Mouse (Mus musculus) thymus, adult 2 months (tissue): ENCODE results near the gene Gcm1.

Experiments
- CTCF ChIP-seq: fragments of 200-500 bp; IDR thresholded peaks from 2 replicates; pipeline ENCODE4 v1.5.1; 2012; ENCODE audit warnings: mild to moderate bottlenecking, control low read depth, low read length, moderate library complexity, borderline replicate concordance; ENCODE audit not compliant: control insufficient read depth, poor library complexity, insufficient read depth; ENCODE audit errors: extremely low read depth
- POLR2A ChIP-seq: fragments of 200-500 bp; IDR thresholded peaks from 2 replicates; pipeline ENCODE4 v1.6.1; 2012; ENCODE audit warnings: mild to moderate bottlenecking, low read length, control low read depth, moderate library complexity; ENCODE audit not compliant: control insufficient read depth, poor library complexity, insufficient read depth; ENCODE audit errors: extremely low read depth

- TF ChIP-seq CTCF (no peak), POLR2A (no peak)
Observed at GRCm38 (mm10) chr9:78096376-78096775, 44.7 kb downstream of the Gcm1 start.
